Mouse (Mus musculus) MEL (cell line): ENCODE measurements around the gene Aftph. TPM values are rescaled to one million over a fixed set of nuclear protein-coding genes. Genes with fewer than 3 reads are reported as not detected.

Source experiments
- DNase-seq: peaks from one replicate; pipeline ENCODE4 v3.0.0; 2011; ENCODE audit warnings: low read depth, low spot score
- H3K27ac ChIP-seq: 2 replicates; pipeline ENCODE4 v1.5.1; 2012; ENCODE audit warnings: low read depth, mild to moderate bottlenecking, control low read depth, low read length, moderate library complexity; ENCODE audit not compliant: control insufficient read depth
- H3K27me3 ChIP-seq, 2 experiments: fragments of 150-350 bp in 1 of 2; sonication (generic) in 1 of 2; 2 replicates each; pipeline ENCODE4 v1.6.1; 2012; ENCODE audit warnings: low read length in 2 of 2, mild to moderate bottlenecking in 2 of 2, improper control_type of control experiment in 1 of 2, moderate library complexity in 1 of 2; ENCODE audit not compliant: insufficient read depth in 2 of 2, control insufficient read depth in 1 of 2
- H3K36me3 ChIP-seq, 2 experiments: 2 replicates each; pipeline ENCODE4 v1.6.1; 2012 to 2014; ENCODE audit warnings: low read length in 2 of 2, improper control_type of control experiment in 1 of 2, inconsistent platforms in 1 of 2, mild to moderate bottlenecking in 1 of 2; ENCODE audit not compliant: insufficient read depth in 2 of 2, control insufficient read depth in 1 of 2
- H3K4me1 ChIP-seq, 2 experiments: fragments of 150-350 bp in 1 of 2; sonication (generic) in 1 of 2; 2 replicates each; pipeline ENCODE4 v1.6.1; 2012; ENCODE audit warnings: low read length in 2 of 2, improper control_type of control experiment in 1 of 2, mild to moderate bottlenecking in 1 of 2; ENCODE audit not compliant: insufficient read depth in 2 of 2, control insufficient read depth in 1 of 2
- H3K4me3 ChIP-seq, 2 experiments: fragments of 150-350 bp in 1 of 2; sonication (generic) in 1 of 2; 2 replicates each; pipeline ENCODE4 v1.5.1; 2012; ENCODE audit warnings: low read depth in 2 of 2, low read length in 2 of 2, mild to moderate bottlenecking in 2 of 2, moderate library complexity in 2 of 2, control low read depth in 1 of 2, improper control_type of control experiment in 1 of 2; ENCODE audit not compliant: control insufficient read depth in 1 of 2, insufficient read depth in 1 of 2
- H3K79me2 ChIP-seq: 2 replicates; pipeline ENCODE4 v1.6.1; 2012; ENCODE audit warnings: mild to moderate bottlenecking, low read length, moderate library complexity; ENCODE audit not compliant: control insufficient read depth, poor library complexity, insufficient read depth
- H3K9ac ChIP-seq: 2 replicates; pipeline ENCODE4 v1.6.1; 2012; ENCODE audit warnings: low read depth, mild to moderate bottlenecking, control low read depth, low read length, moderate library complexity; ENCODE audit not compliant: control insufficient read depth, poor library complexity, severe bottlenecking
- H3K9me3 ChIP-seq: fragments of 150-350 bp; sonication (generic); replicated peaks from 2 replicates; pipeline ENCODE4 v1.6.1; 2012; ENCODE audit warnings: mild to moderate bottlenecking, low read length, improper control_type of control experiment, moderate library complexity; ENCODE audit not compliant: insufficient read depth
- BHLHE40 ChIP-seq: IDR thresholded peaks from 2 replicates; pipeline ENCODE4 v1.6.1; 2012; ENCODE audit warnings: low read depth, mild to moderate bottlenecking, inconsistent platforms, low read length, improper control_type of control experiment, borderline replicate concordance
- CHD1 ChIP-seq: IDR thresholded peaks from 2 replicates; pipeline ENCODE4 v1.6.1; 2012; ENCODE audit warnings: low read depth, mild to moderate bottlenecking, inconsistent platforms, low read length, improper control_type of control experiment
- CHD2 ChIP-seq: IDR thresholded peaks from 2 replicates; pipeline ENCODE4 v1.6.1; 2011; ENCODE audit warnings: low read length, improper control_type of control experiment
- CTCF ChIP-seq, 3 experiments: IDR thresholded peaks in 2 of 3; conservative IDR thresholded peaks in 1 of 3; 2 replicates each; pipeline ENCODE4 v1.5.1; 2011 to 2012; ENCODE audit warnings: low read length in 3 of 3, low read depth in 2 of 3, mild to moderate bottlenecking in 2 of 3, improper control_type of control experiment in 1 of 3, inconsistent platforms in 1 of 3, mixed read lengths in 1 of 3, moderate library complexity in 1 of 3; ENCODE audit not compliant: control insufficient read depth in 1 of 3, insufficient read depth in 1 of 3, poor library complexity in 1 of 3, severe bottlenecking in 1 of 3
- E2F4 ChIP-seq: IDR thresholded peaks from 2 replicates; pipeline ENCODE4 v1.6.1; 2011; ENCODE audit warnings: low read depth, low read length, improper control_type of control experiment, borderline replicate concordance
- EP300 ChIP-seq, 2 experiments: IDR thresholded peaks; 2 replicates each; pipeline ENCODE4 v1.6.1; 2011; ENCODE audit warnings: improper control_type of control experiment in 2 of 2, low read length in 2 of 2, low read depth in 1 of 2, mild to moderate bottlenecking in 1 of 2
- GATA1 ChIP-seq: IDR thresholded peaks from 2 replicates; pipeline ENCODE4 v1.6.1; 2011; ENCODE audit warnings: low read depth, low read length, improper control_type of control experiment
- JUND ChIP-seq: IDR thresholded peaks from 2 replicates; pipeline ENCODE4 v1.6.1; 2011; ENCODE audit warnings: low read depth, mild to moderate bottlenecking, improper control_type of control experiment, low read length
- KAT2A ChIP-seq: conservative IDR thresholded peaks from 2 replicates; pipeline ENCODE4 v1.6.1; 2012; ENCODE audit warnings: low read depth, low read length, improper control_type of control experiment, inconsistent platforms
- MAFK ChIP-seq: IDR thresholded peaks from 2 replicates; pipeline ENCODE4 v1.6.1; 2011; ENCODE audit warnings: low read depth, mild to moderate bottlenecking, low read length, improper control_type of control experiment, borderline replicate concordance
- MAX ChIP-seq: IDR thresholded peaks from 2 replicates; pipeline ENCODE4 v1.6.1; 2011; ENCODE audit warnings: low read length, improper control_type of control experiment
- MEF2A ChIP-seq: IDR thresholded peaks from 2 replicates; pipeline ENCODE4 v1.6.1; 2014; ENCODE audit warnings: low read depth, mild to moderate bottlenecking, inconsistent platforms, low read length, improper control_type of control experiment; ENCODE audit not compliant: poor library complexity, insufficient replicate concordance, severe bottlenecking; ENCODE audit errors: extremely low read depth
- MYB ChIP-seq: IDR thresholded peaks from 2 replicates; pipeline ENCODE4 v1.6.1; 2011; ENCODE audit warnings: mild to moderate bottlenecking, low read depth, low read length, improper control_type of control experiment
- MYC ChIP-seq: IDR thresholded peaks from 2 replicates; pipeline ENCODE4 v1.6.1; 2011; ENCODE audit warnings: low read depth, mild to moderate bottlenecking, low read length, improper control_type of control experiment, moderate library complexity
- NRF1 ChIP-seq: IDR thresholded peaks from 2 replicates; pipeline ENCODE4 v1.6.1; 2014; ENCODE audit warnings: low read depth, mild to moderate bottlenecking, inconsistent platforms, low read length, improper control_type of control experiment, moderate library complexity; ENCODE audit not compliant: poor library complexity, insufficient read depth, severe bottlenecking
- POLR2AphosphoS5 ChIP-seq: IDR thresholded peaks from 2 replicates; pipeline ENCODE4 v1.6.1; 2012; ENCODE audit warnings: low read depth, borderline replicate concordance, mild to moderate bottlenecking, inconsistent platforms, low read length, moderate library complexity, mixed read lengths
- RCOR1 ChIP-seq: IDR thresholded peaks from 2 replicates; pipeline ENCODE4 v1.6.1; 2012; ENCODE audit warnings: low read depth, mild to moderate bottlenecking, inconsistent platforms, low read length, improper control_type of control experiment
- SMC3 ChIP-seq: IDR thresholded peaks from 2 replicates; pipeline ENCODE4 v1.6.1; 2011; ENCODE audit warnings: low read depth, low read length, improper control_type of control experiment
- TAL1 ChIP-seq: IDR thresholded peaks from 2 replicates; pipeline ENCODE4 v1.6.1; 2012; ENCODE audit warnings: mild to moderate bottlenecking, inconsistent platforms, low read length, moderate library complexity, mixed read lengths
- TCF12 ChIP-seq: IDR thresholded peaks from 2 replicates; pipeline ENCODE4 v1.6.1; 2014; ENCODE audit warnings: low read depth, mild to moderate bottlenecking, inconsistent platforms, low read length, improper control_type of control experiment, moderate library complexity
- UBTF ChIP-seq: IDR thresholded peaks from 2 replicates; pipeline ENCODE4 v1.6.1; 2012; ENCODE audit warnings: low read depth, mild to moderate bottlenecking, inconsistent platforms, low read length, improper control_type of control experiment, moderate library complexity, borderline replicate concordance; ENCODE audit not compliant: insufficient read depth
- USF1 ChIP-seq: IDR thresholded peaks from 2 replicates; pipeline ENCODE4 v1.6.1; 2014; ENCODE audit warnings: low read depth, mild to moderate bottlenecking, inconsistent platforms, low read length, improper control_type of control experiment, moderate library complexity
- ZC3H11A ChIP-seq: IDR thresholded peaks from 2 replicates; pipeline ENCODE4 v1.6.1; 2012; ENCODE audit warnings: low read depth, mild to moderate bottlenecking, inconsistent platforms, low read length, improper control_type of control experiment
- ZKSCAN1 ChIP-seq: IDR thresholded peaks from 2 replicates; pipeline ENCODE4 v1.6.1; 2012; ENCODE audit warnings: low read depth, mild to moderate bottlenecking, inconsistent platforms, low read length, improper control_type of control experiment, moderate library complexity
- ZNF384 ChIP-seq: IDR thresholded peaks from 2 replicates; pipeline ENCODE4 v1.6.1; 2012; ENCODE audit warnings: low read depth, mild to moderate bottlenecking, inconsistent platforms, low read length, improper control_type of control experiment
- polyA plus RNA-seq, 2 experiments: library from polyadenylated mRNA; stranded (reverse) in 1 of 2; unstranded in 1 of 2; fragments of >175 nt in 1 of 2; fragments of >200 nt in 1 of 2; gene quantifications; 2 replicates each; pipeline versions ENCODE4 v1.2.1 to v1.2.4; 2012; ENCODE audit warnings: low replicate concordance in 2 of 2, low read depth in 1 of 2; ENCODE audit not compliant: insufficient read length in 2 of 2, insufficient read depth in 1 of 2, missing spikeins in 1 of 2
- total RNA-seq: library from RNA; depleted of rRNA; stranded (reverse); fragments of 300-350 nt; gene quantifications from 2 replicates; pipeline ENCODE4 v1.2.3, GENCODE M21; 2012

Gene Aftph
- total and polyA plus RNA-seq, 3 experiments: 38.1 to 47.2 (median 38.1) TPM

- TF ChIP-seq MAX (no peak), KAT2A (no peak), ZNF384 (no peak), MAFK (no peak), TAL1 (no peak), CTCF (IDR thresholded peaks at IDR 0.05 in 2 of 3, conservative IDR thresholded peaks at IDR 0.05 in 1 of 3; ENCODE audit: control insufficient read depth in 1 of 3, insufficient read depth in 1 of 3, low read depth in 2 of 3, low read length in 3 of 3, poor library complexity in 1 of 3, severe bottlenecking in 1 of 3) (no peak), TCF12 (no peak), MEF2A (no peak), SMC3 (no peak)
These were observed 43.4 kb upstream of the Aftph start for GRCm38 (mm10) chr11:20784776-20785175.

DNA sequence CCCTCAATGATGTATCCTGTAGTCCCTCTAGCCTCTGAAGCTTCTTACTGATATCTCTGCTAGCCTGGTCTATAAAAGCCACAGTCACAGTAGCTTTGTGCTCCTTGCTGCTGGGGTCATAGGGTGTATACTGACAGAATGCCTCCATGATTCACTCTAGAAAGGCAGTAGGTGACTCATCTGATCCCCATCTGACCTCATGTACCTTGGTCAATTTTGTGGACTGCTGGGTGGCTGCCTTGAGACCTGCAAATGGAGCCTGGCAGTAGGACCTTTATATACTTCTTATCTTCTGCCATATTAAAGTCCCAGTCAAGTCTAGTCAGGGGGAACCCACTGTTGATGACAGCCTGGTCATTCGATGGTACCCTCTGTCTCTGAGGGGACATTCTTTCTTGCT lies 42.1 kb upstream of the Aftph start:
- no peak for DNase-seq
- Histone ChIP-seq H3K9ac (no peak overlapping the region), H3K27ac (no peak overlapping the region), H3K79me2 (no peaks in the 10 kb centered on the region), H3K9me3 (no peaks in the 10 kb centered on the region), H3K27me3 (peaks cover 0 to 3% of the 10 kb centered on the region in 2 experiments; a peak in 2 of 4 replicates), H3K4me1 (peaks cover 4 to 10% of the 10 kb centered on the region in 2 experiments; a peak in 3 of 4 replicates), H3K36me3 (peaks cover 0 to 9% of the 10 kb centered on the region in 2 experiments; a peak in 2 of 4 replicates), H3K4me3 (no peak overlapping the region)
- TF ChIP-seq CHD2 (no peak), POLR2AphosphoS5 (no peak), UBTF (no peak), CHD1 (no peak), NRF1 (no peak), BHLHE40 (no peak), JUND (no peak), E2F4 (no peak), EP300 (IDR thresholded peaks at IDR 0.05; ENCODE audit: low read depth in 1 of 2, low read length in 2 of 2) (no peak), ZKSCAN1 (no peak), MYB (no peak), GATA1 (no peak), MAFK (no peak), RCOR1 (no peak), KAT2A (no peak), MYC (no peak), USF1 (no peak), ZC3H11A (no peak), TAL1 (no peak)

More at GRCm38 (mm10) chr11:20784776-20785175, 43.4 kb upstream of the Aftph start:
- H3K4me3 ChIP-seq: no peak overlapping the region
- H3K9me3 ChIP-seq: no peaks in the 10 kb centered on the region
- no peak for DNase-seq
- no peak overlapping the region for H3K27ac ChIP-seq
- H3K4me1 ChIP-seq: no peaks in the 10 kb centered on the region
- H3K79me2 ChIP-seq: no peaks in the 10 kb centered on the region
- H3K9ac ChIP-seq: no peak overlapping the region
- H3K36me3 ChIP-seq: no peaks in the 10 kb centered on the region
- peaks cover 0 to 3% of the 10 kb centered on the region in 2 experiments; a peak in 3 of 4 replicates for H3K27me3 ChIP-seq
